ENCODE assay signal across 8 mouse cellular contexts in the genomic region with DNA sequence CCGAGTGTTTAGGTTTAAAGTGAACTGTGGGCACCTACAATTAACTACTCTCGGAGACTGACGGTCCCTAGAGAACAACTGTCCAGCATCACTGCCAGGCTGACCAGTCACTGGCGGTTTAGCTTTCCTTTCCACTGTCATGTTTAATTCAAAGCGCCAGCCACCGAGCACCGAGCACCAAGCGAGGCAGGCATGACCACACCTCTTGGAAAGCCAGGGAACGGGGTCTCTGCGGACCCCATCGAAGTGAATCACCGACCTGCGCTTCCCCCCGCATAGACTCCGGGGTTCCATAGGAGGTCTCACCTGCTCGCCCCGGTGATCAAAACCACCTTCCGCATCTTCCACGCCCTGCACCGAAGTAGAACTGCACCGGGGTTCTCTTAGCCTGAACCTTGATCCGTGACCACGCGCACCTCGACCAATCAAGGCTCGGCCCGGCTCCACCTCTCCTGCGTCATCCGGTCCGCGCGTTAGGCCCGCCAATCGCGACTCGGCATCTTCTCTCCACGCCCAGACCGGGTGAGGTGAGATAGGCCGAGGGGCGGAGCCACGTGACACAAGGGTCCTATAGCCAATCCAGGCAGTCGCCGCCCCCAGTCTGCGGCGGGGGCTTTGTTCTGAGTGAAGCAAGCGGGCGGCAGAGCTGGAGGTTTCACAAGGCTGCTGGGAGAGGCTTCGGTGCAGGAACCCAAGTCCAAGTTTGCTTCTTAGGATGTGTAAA. TPM values are rescaled to one million over a fixed set of nuclear protein-coding genes. Genes with fewer than 3 reads are reported as not detected.
DNase-seq lines count a peak whose midpoint lies in the region; ATAC-seq and TF ChIP-seq lines count a peak whose summit lies in the region.

Gene Hsd17b7 (minus strand): TSS at position 450 of the 724 bp plus-strand sequence.

- H3K4me1 ChIP-seq in forebrain, embryonic 10.5 days, result peaks cover 26% of the 10 kb centered on the region
- peaks cover 29% of the 10 kb centered on the region for H3K4me1 ChIP-seq in heart, embryonic 15.5 days (replicated peaks)
- peaks cover 3 to 9% of the 10 kb centered on the region in 2 experiments; a peak in 2 of 4 replicates for H3K4me1 ChIP-seq in liver, embryonic 14.5 days (replicated peaks; ENCODE audit: control insufficient read depth in 2 of 2, insufficient read depth in 2 of 2, low read length in 1 of 2)
- H3K4me1 ChIP-seq in neural tube, embryonic 11.5 days (ENCODE audit: control insufficient read depth, insufficient read depth, low read length), result peaks cover 9% of the 10 kb centered on the region
- H3K4me1 ChIP-seq in stomach, postnatal 0 days (replicated peaks; ENCODE audit: control insufficient read depth, insufficient read depth), result 0 out of 2 replicates have a peak, but pooled peaks cover 3% of the 10 kb centered on the region

- TF ChIP-seq EP300 in liver, embryonic 14.5 days (IDR thresholded peaks at IDR 0.05; ENCODE audit: low read depth), result no peak
- no peak for TF ChIP-seq EP300 in stomach, postnatal 0 days (optimal IDR thresholded peaks at IDR 0.05)

- no peaks in the 10 kb centered on the region for H3K9me3 ChIP-seq in forebrain, embryonic 10.5 days
- no peaks in the 10 kb centered on the region for H3K9me3 ChIP-seq in heart, embryonic 15.5 days (replicated peaks)
- no peaks in the 10 kb centered on the region for H3K9me3 ChIP-seq in liver, embryonic 14.5 days (ENCODE audit: control insufficient read depth, low read length)
- no peaks in the 10 kb centered on the region for H3K9me3 ChIP-seq in neural tube, embryonic 11.5 days (ENCODE audit: control insufficient read depth, low read length)
- H3K9me3 ChIP-seq in stomach, postnatal 0 days (ENCODE audit: control insufficient read depth, low read length), result no peaks in the 10 kb centered on the region

- 1% methylated on average over 48 of the region's 48 CpGs for WGBS in forebrain, embryonic 10.5 days
- under 1% methylated on average over 48 of the region's 48 CpGs for WGBS in heart, embryonic 15.5 days
- WGBS in liver, embryonic 14.5 days (ENCODE audit: insufficient replicate concordance), result 1% methylated on average over 48 of the region's 48 CpGs
- 1% methylated on average over 48 of the region's 48 CpGs for WGBS in neural tube, embryonic 11.5 days
- 1% methylated on average over 48 of the region's 48 CpGs for WGBS in stomach, postnatal 0 days

- peak within 1 kb of the TSS; percentile 89 for H3K27ac ChIP-seq in forebrain, embryonic 10.5 days
- H3K27ac ChIP-seq in heart, embryonic 15.5 days, result peak within 1 kb of the TSS; percentile 90
- peak within 1 kb of the TSS; percentile 9 for H3K27ac ChIP-seq in liver, embryonic 14.5 days
- H3K27ac ChIP-seq in neural tube, embryonic 11.5 days (ENCODE audit: low read depth, low read length), result peak within 1 kb of the TSS; percentile 50; the same call in 1 of the 2 replicates
- peak within 1 kb of the TSS; percentile 69 for H3K27ac ChIP-seq in stomach, postnatal 0 days (replicated peaks)

- no peaks in the 10 kb centered on the region for H3K27me3 ChIP-seq in forebrain, embryonic 10.5 days (ENCODE audit: poor library complexity, severe bottlenecking)
- no peaks in the 10 kb centered on the region for H3K27me3 ChIP-seq in heart, embryonic 15.5 days
- no peaks in the 10 kb centered on the region for H3K27me3 ChIP-seq in liver, embryonic 14.5 days (ENCODE audit: control insufficient read depth, insufficient read depth, low read length)
- H3K27me3 ChIP-seq in neural tube, embryonic 11.5 days (ENCODE audit: control insufficient read depth, insufficient read depth, low read length), result no peaks in the 10 kb centered on the region
- no peaks in the 10 kb centered on the region for H3K27me3 ChIP-seq in stomach, postnatal 0 days (ENCODE audit: control insufficient read depth, insufficient read depth, low read length)

- peak within 1 kb of the TSS; percentile 74 for H3K4me3 ChIP-seq in forebrain, embryonic 10.5 days
- H3K4me3 ChIP-seq in heart, embryonic 15.5 days, result peak within 1 kb of the TSS; percentile 73
- H3K4me3 ChIP-seq in liver, embryonic 14.5 days (ENCODE audit: insufficient read depth in 1 of 2, low read depth in 2 of 2, low read length in 2 of 2), result peak within 1 kb of the TSS; percentile 60 to 77
- H3K4me3 ChIP-seq in neural tube, embryonic 11.5 days (ENCODE audit: low read depth, low read length), result peak within 1 kb of the TSS; percentile 42
- peak within 1 kb of the TSS; percentile 54 for H3K4me3 ChIP-seq in stomach, postnatal 0 days (ENCODE audit: low read depth, low read length)

- peak; percentile 100 for ATAC-seq in heart, embryonic 15.5 days (replicated peaks; ENCODE audit: insufficient number of reproducible peaks, insufficient read depth, low FRiP score, low read depth)
- peak; percentile 100 for ATAC-seq in liver, embryonic 14.5 days (ENCODE audit: insufficient read depth)
- peak; percentile 100 for ATAC-seq in neural tube, embryonic 11.5 days (ENCODE audit: insufficient read depth, low FRiP score, low TSS enrichment)
- ATAC-seq in stomach, postnatal 0 days (ENCODE audit: low FRiP score, low TSS enrichment), result peak; percentile 100

- peak; percentile 95 to 97 for DNase-seq in CD8-positive naive resting alpha-beta T cell, adult 2 months (ENCODE audit: low read depth in 2 of 2, low spot score in 2 of 2)
- peak; percentile 95 for DNase-seq in c-Kit-positive CD71-negative TER-119-negative erythroid progenitor cells, embryonic 14.5 days (ENCODE audit: low read depth)
- peak; percentile 99 for DNase-seq in forebrain, embryonic 10.5 days (ENCODE audit: extremely low spot score, low spot score)
- peak; percentile 99 to 100 for DNase-seq in kidney, postnatal 25 days
- peak; percentile 96 to 97 (median 97) for DNase-seq in liver, embryonic 14.5 days (ENCODE audit: low read depth in 3 of 3, low spot score in 3 of 3)
- DNase-seq in neural tube, embryonic 11.5 days (ENCODE audit: low spot score), result peak; percentile 99
- DNase-seq in stomach, postnatal 0 days (ENCODE audit: low spot score), result peak; percentile 100

- no peak for TF ChIP-seq CTCF in liver, embryonic 14.5 days (IDR thresholded peaks at IDR 0.05; ENCODE audit: low read depth)
- peak; percentile 12; the same call in 1 of the 2 replicates for TF ChIP-seq CTCF in stomach, postnatal 0 days (IDR thresholded peaks at IDR 0.05; ENCODE audit: low read depth)

- peaks cover 34% of the 10 kb centered on the region for H3K36me3 ChIP-seq in forebrain, embryonic 10.5 days (replicated peaks)
- H3K36me3 ChIP-seq in heart, embryonic 15.5 days, result peaks cover 23% of the 10 kb centered on the region; the same call in 1 of the 2 replicates
- H3K36me3 ChIP-seq in liver, embryonic 14.5 days (replicated peaks; ENCODE audit: control insufficient read depth, insufficient read depth, low read depth), result no peaks in the 10 kb centered on the region
- H3K36me3 ChIP-seq in neural tube, embryonic 11.5 days (ENCODE audit: control insufficient read depth, insufficient read depth, low read length), result no peaks in the 10 kb centered on the region; the same call in 1 of the 2 replicates
- H3K36me3 ChIP-seq in stomach, postnatal 0 days (ENCODE audit: control insufficient read depth, insufficient read depth, low read length), result 0 out of 2 replicates have a peak, but pooled peaks cover 2% of the 10 kb centered on the region

- peak within 1 kb of the TSS; percentile 56 for H3K9ac ChIP-seq in heart, embryonic 15.5 days
- H3K9ac ChIP-seq in liver, embryonic 14.5 days (replicated peaks), result peak within 1 kb of the TSS; percentile 64
- H3K9ac ChIP-seq in neural tube, embryonic 11.5 days (ENCODE audit: low read length), result peak within 1 kb of the TSS; percentile 43
- H3K9ac ChIP-seq in stomach, postnatal 0 days (ENCODE audit: low read length), result peak within 1 kb of the TSS; percentile 55

- H3K4me2 ChIP-seq in heart, embryonic 15.5 days, result peak within 1 kb of the TSS; percentile 83
- peak within 1 kb of the TSS; percentile 77 for H3K4me2 ChIP-seq in liver, embryonic 14.5 days (ENCODE audit: low read depth)
- H3K4me2 ChIP-seq in neural tube, embryonic 11.5 days (ENCODE audit: low read depth), result peak within 1 kb of the TSS; percentile 60
- peak within 1 kb of the TSS; percentile 84 for H3K4me2 ChIP-seq in stomach, postnatal 0 days (replicated peaks; ENCODE audit: low read depth)

RNA-seq across cellular contexts. Expression of gene Hsd17b7, which starts in this region (rescaled TPM):
- polyA plus RNA-seq in forebrain, embryonic 10.5 days (2016; fragmentation: Nextera tagmentation; extraction: Ambion mirVana), result 19.3 and 20.8 TPM in 2 replicates
- polyA plus RNA-seq in heart, embryonic 15.5 days (2015; fragmentation: Nextera tagmentation; extraction: Ambion mirVana), result 16.7 and 18.1 TPM in 2 replicates
- 5.5 and 5.6 TPM in 2 replicates for polyA plus RNA-seq in liver, embryonic 14.5 days (2012; rRNA removed)
- 10.1 and 11.0 TPM in 2 replicates for polyA plus RNA-seq in liver, embryonic 14.5 days (2014; fragmentation: Nextera tagmentation; extraction: Ambion mirVana)
- 22.7 and 24.9 TPM in 2 replicates for polyA plus RNA-seq in neural tube, embryonic 11.5 days (2014; fragmentation: Nextera tagmentation; extraction: Ambion mirVana)
- polyA plus RNA-seq in stomach, postnatal 0 days (2015; fragmentation: Nextera tagmentation; extraction: Ambion mirVana), result 28.9 and 38.8 TPM in 2 replicates

Comparison
In these comparisons a context has a peak if more than half of its experiments do, and no peak if none do; other contexts are left out.
1. Peak in every context shown above with its lines: DNase-seq, ATAC-seq, H3K4me3 ChIP-seq and H3K27ac ChIP-seq.
2. H3K27ac ChIP-seq: peak in every context shown above with its lines; median percentile 90 in heart, embryonic 15.5 days; 89 in forebrain, embryonic 10.5 days; 69 in stomach, postnatal 0 days; 50 in neural tube, embryonic 11.5 days; 9 in liver, embryonic 14.5 days.